Mouse (Mus musculus): Measurements from ENCODE around the gene H2afx.

DNA sequence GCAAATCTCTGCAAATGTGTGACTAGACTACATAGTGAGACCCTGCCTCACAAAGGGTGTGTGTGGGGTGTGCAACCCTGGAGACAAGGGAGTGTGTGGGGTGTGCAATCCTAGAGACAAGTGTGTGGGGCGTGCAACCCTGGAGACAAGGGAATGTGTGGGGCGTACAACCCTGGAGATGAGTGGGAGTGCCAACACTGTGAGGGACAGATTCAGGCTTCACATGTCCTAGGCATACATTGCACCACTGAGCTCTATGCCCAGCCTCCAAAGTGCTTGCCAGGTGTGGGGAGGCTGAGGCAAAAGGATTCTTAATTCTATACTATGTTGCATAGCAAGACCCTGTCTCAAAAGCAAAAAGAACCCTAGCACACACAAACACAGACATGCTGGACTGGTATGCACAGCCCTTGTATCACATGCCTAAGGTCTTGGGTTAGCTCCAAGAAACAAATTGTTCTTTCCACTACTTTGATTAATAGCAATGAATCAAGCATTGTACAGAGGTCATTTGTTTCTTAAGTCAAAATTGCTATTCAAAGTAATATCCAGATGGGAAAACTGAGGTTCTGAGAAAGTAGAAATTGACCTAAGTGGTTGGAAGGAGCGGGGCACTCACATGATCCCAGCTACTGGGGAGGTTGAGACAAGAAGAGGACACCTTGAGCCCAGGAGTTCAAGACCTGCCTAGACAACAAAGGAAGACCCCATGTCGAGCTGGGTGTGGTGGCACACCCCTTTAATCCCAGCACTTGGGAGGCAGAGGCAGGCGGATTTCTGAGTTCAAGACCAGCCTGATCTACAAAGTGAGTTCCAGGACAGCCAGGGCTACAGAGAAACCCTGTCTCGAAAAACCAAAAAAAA, 11.3 kb downstream of the H2afx start:
- TF ChIP-seq CTCF (conservative IDR thresholded peaks at IDR 0.05; ENCODE audit: insufficient read depth, insufficient read length, low read depth, low read length) = no peak
- TF ChIP-seq POLR2A (IDR thresholded peaks at IDR 0.05; ENCODE audit: low read depth, low read length) = no peak
